Mouse (Mus musculus) E14TG2a.4 (cell line): ENCODE results near the gene Zfp874a.
"Not testable (repeated sequence)": the region's sequence is repeated elsewhere in the genome, so short reads cannot be mapped to it uniquely, and the experiment has no call there.

Experiments
- H3K27me3 ChIP-seq: 2 replicates; pipeline ENCODE4 v1.6.1; 2014; ENCODE audit warnings: low read length, control low read depth; ENCODE audit not compliant: insufficient read depth
- H3K36me3 ChIP-seq: 2 replicates; pipeline ENCODE4 v1.6.1; 2014; ENCODE audit warnings: low read length, control low read depth; ENCODE audit not compliant: insufficient read depth
- H3K4me1 ChIP-seq: replicated peaks from 2 replicates; pipeline ENCODE4 v1.6.1; 2014; ENCODE audit warnings: low read depth, low read length, control low read depth
- H3K4me3 ChIP-seq: replicated peaks from 2 replicates; pipeline ENCODE4 v1.5.1; 2014; ENCODE audit warnings: mild to moderate bottlenecking, low read length
- H3K9me3 ChIP-seq: 2 replicates; pipeline ENCODE4 v1.6.1; 2014; ENCODE audit warnings: low read length, control low read depth
- CTCF ChIP-seq: conservative IDR thresholded peaks from 2 replicates; pipeline ENCODE4 v1.5.1; 2014; ENCODE audit warnings: low read length
- NANOG ChIP-seq: IDR thresholded peaks from 2 replicates; pipeline ENCODE4 v1.6.1; 2014; ENCODE audit warnings: borderline replicate concordance, low read length, mixed read lengths
- POU5F1 ChIP-seq: IDR thresholded peaks from 2 replicates; pipeline ENCODE4 v1.6.1; 2014; ENCODE audit warnings: low read length, borderline replicate concordance

Zfp874a gene

DNA sequence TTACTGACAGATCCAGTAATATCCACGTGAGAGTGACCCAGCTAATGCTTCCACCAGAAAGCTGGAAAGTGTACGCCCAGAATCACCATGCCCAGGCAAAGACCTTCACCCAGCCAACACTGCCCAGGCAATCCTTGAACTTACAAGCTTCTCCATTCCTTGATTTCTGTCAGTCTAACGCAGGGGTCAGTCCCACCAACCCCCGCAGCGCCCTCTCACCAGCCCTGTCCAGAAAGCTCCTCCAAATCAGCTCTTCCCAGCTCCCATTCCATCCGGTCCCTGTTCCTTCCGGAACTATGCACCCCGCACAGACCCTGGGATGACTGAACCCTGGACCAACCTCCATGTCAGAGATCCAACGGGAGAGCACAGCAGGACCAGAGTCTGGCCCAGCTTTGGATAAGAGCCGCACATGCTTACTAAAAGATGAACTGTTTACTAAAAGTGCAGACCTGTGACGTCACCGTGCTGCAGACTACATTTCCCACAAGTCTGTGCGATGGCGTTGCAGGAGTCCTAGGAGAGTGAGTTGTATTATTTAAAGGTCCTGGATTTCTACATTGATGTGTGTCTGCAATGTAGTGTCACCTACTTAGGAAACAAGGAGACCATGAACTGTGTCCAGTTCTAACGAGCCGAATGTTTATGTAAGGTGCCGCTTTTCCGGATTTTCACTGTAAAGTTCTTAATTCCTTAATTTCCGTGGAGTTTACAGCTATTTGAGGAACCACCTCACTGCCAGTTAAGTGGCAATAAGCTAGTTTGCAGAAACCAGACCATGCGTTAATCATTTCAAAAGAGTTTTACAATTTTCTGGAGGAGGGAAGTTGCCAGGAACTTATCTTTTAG is at the start of gene Zfp874a:
TSS of gene Zfp874a (minus strand) at position 453 of the 849 bp plus-strand sequence.
- Histone ChIP-seq H3K36me3 (peaks cover 6% of the 10 kb centered on the region), H3K9me3 (no peaks in the 10 kb centered on the region), H3K27me3 (no peaks in the 10 kb centered on the region), H3K4me1 (peaks cover 21% of the 10 kb centered on the region), H3K4me3 (peak within 1 kb of the TSS; percentile 79)
- no peak for TF ChIP-seq NANOG
- no peak for TF ChIP-seq POU5F1
- TF ChIP-seq CTCF: no peak

- no peak overlapping the region for H3K4me3 ChIP-seq
- TF ChIP-seq POU5F1 (no peak), NANOG (no peak), CTCF (no peak)
- no peaks in the 10 kb centered on the region for H3K27me3 ChIP-seq
- no peaks in the 10 kb centered on the region for H3K9me3 ChIP-seq
- peaks cover 9% of the 10 kb centered on the region for H3K4me1 ChIP-seq
- H3K36me3 ChIP-seq: no peaks in the 10 kb centered on the region
These were observed 49.5 kb upstream of the Zfp874a start for GRCm38 (mm10) chr13:67500908-67501307.

DNA sequence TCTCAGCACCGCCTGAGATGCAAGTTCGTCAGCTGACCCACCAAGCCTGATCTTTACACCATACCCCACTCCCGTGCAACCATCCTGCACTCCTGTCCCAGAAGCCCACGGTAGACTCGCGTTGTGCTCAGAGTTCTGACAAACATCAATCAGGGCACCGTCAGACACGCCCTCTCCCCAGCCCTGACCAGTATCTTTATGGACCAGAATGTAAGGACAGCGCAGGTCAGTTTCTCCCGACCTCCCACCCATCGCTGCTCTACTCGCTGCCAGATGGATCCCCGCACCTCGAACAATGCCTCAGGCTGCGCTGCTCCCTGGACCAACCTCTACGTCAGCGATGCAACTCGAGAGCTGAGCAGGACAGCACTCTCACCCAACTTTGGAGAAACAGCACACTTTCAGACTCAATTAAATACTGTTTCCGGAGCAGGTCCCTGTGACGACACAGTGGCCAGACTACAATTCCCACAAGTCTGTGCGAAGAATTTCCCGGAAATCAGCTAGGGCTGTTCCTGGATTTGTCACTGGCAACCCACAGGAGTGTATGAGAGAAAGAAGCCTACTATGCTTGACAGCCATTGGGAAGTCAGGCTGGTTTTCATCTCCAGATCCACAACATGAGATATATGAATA is 48.8 kb upstream of the Zfp874a start, which contains the start of gene Zfp58:
TSS of gene Zfp58 (minus strand) at position 472 of the 636 bp plus-strand sequence.
- peaks cover 12% of the 10 kb centered on the region for H3K4me1 ChIP-seq
- TF ChIP-seq NANOG (no peak), POU5F1 (no peak), CTCF (no peak)

GRCm38 (mm10) chr13:67495631-67496030 is 44.2 kb upstream of the Zfp874a start:
- TF ChIP-seq CTCF (no peak), POU5F1 (no peak), NANOG (no peak)
- H3K27me3 ChIP-seq: no peaks in the 10 kb centered on the region
- H3K4me1 ChIP-seq: peaks cover 12% of the 10 kb centered on the region
- H3K4me3 ChIP-seq: no peak overlapping the region
- H3K36me3 ChIP-seq: peaks cover 27% of the 10 kb centered on the region
- H3K9me3 ChIP-seq: no peaks in the 10 kb centered on the region

More for the DNA sequence above, 48.8 kb upstream of the Zfp874a start, which contains the start of gene Zfp58:
- Histone ChIP-seq H3K27me3 (no peaks in the 10 kb centered on the region), H3K36me3 (no peaks in the 10 kb centered on the region), H3K4me3 (peak within 1 kb of the TSS; percentile 86), H3K9me3 (no peaks in the 10 kb centered on the region)

- Histone ChIP-seq H3K4me1 (peaks cover 15% of the 10 kb centered on the region), H3K27me3 (no peaks in the 10 kb centered on the region), H3K9me3 (no peaks in the 10 kb centered on the region), H3K36me3 (peaks cover 15% of the 10 kb centered on the region), H3K4me3 (peak overlapping the region; percentile 88)
- TF ChIP-seq POU5F1 (no peak), NANOG (no peak), CTCF (no peak)
These were observed 33.0 kb upstream of the Zfp874a start for GRCm38 (mm10) chr13:67484424-67484811.

DNA sequence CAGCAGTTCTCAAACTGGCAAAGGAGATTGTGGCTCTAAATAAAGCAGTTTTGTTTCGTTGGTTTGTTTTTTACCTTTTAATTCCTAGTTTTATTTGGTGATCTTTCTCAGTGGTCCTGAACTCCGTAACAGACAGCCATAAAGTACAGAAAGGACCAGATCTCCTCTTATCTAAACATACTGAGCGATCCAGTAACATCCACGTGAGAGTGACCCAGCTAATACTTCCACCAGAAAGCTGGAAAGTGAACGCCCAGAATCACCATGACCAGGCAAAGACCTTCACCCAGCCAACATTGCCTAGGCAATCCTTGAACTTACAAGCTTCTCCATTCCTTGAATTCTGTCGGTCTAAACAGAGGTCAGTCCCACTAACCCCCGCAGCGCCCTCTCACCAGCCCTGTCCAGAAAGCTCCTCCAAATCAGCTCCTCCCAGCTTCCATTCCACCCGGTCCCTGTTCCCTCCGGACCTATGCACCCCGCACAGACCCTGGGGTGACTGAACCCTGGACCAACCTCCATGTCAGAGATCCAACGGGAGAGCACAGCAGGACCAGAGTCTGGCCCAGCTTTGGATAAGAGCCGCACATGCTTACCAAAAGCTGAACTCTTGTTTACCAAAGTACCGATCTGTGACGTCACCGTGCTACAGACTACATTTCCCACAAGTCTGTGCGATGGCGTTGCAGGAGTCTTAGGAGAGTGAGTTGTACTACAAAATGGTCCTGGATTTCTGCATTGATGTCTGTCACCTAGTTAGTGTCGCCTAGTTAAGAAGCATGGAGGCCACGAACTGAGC is 32.4 kb upstream of the Zfp874a start, which contains the start of gene Zfp874b:
TSS of gene Zfp874b (minus strand) at position 634 of the 799 bp plus-strand sequence.
- TF ChIP-seq NANOG: no peak
- no peaks in the 10 kb centered on the region for H3K9me3 ChIP-seq
- no peaks in the 10 kb centered on the region for H3K27me3 ChIP-seq
- H3K36me3 ChIP-seq: peaks cover 15% of the 10 kb centered on the region
- peaks cover 15% of the 10 kb centered on the region for H3K4me1 ChIP-seq
- H3K4me3 ChIP-seq: peak within 1 kb of the TSS; percentile 88

DNA sequence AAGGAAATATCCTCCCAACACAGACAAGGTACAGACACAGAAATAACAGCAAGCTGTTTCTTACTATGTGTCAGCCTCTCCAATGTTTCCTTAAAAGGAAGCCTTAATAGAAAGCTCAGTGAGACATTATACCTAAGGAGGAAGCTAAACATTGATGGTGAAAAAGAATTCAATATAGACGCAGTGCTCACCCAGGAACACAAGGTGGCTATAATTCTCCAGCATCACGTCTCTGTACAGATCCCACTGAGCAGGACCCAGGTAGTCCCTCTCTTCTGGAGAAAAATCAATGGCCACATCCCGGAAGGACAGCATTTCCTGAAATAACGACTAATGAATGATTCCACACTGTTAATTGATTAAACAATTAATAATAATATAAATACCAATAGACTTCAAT is 30.1 kb upstream of the Zfp874a start:
- TF ChIP-seq POU5F1 (no peak), CTCF (no peak), NANOG (no peak)

DNA sequence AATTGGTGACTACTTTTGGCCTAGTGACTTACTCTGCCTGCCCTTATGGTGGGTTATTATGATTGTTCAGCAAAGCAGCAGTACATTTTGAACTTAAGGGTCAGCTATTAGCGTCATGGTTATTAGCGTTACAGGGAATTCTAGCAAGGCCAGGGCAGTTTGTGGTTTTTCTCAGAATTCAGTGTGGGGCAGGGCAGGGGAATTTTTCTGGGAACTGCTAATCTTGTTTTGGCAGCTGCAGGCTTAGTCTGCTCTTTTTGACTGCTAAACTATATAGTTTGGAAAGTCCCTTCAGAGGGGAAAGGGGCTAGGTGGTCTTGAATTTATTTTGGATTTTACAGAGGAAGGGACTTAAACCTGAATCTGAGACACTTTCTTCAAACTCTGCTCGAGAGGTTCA is 17.9 kb upstream of the Zfp874a start:
- H3K27me3 ChIP-seq: no peaks in the 10 kb centered on the region
- no peak for TF ChIP-seq NANOG
- TF ChIP-seq CTCF: no peak
- no peak for TF ChIP-seq POU5F1
- H3K4me3 ChIP-seq: no peak overlapping the region
- H3K9me3 ChIP-seq: peaks cover 4% of the 10 kb centered on the region
- peaks cover 15% of the 10 kb centered on the region for H3K36me3 ChIP-seq
- H3K4me1 ChIP-seq: no peaks in the 10 kb centered on the region

More for the DNA sequence above, 30.1 kb upstream of the Zfp874a start:
- Histone ChIP-seq H3K4me3 (no peak overlapping the region), H3K27me3 (no peaks in the 10 kb centered on the region), H3K36me3 (peaks cover 21% of the 10 kb centered on the region), H3K9me3 (no peaks in the 10 kb centered on the region), H3K4me1 (peaks cover 15% of the 10 kb centered on the region)

DNA sequence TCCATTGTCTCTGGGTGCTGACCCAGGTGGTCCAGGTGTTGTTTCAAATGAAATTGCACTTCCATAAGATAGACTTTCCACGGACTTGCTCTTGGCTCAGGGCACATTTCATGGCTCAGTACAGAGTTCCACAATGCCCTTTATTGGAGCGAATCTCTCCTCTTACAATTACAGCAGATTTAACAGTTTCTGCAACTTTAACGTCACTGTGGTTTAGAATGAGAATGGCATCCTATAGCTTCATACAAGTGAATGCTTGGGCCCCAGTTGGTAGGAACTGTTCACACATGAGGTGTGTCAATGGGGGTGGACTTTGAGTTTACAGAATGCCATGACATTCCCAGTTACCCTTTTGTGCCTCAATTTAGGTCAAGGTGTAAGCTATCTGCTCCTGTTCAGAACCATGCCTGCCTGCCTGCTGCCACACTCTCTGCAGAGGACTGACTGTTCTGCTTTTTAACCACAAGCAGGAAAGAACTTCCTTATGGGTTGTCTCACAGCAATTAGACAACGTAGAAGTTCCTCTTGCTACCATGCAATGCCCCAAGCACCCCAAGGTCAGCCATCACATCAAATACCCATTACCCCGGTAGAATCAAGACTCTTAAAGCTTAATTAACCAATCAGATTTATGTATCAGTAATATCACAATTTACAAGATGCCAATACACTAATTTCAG is 12.2 kb upstream of the Zfp874a start:
- H3K4me3 ChIP-seq, H3K27me3 ChIP-seq, H3K36me3 ChIP-seq, H3K4me1 ChIP-seq: not testable (repeated sequence)
- peaks cover 11% of the 10 kb centered on the region for H3K9me3 ChIP-seq
